Mouse (Mus musculus): ENCODE results near the gene Thsd4.

Thsd4 gene

DNA sequence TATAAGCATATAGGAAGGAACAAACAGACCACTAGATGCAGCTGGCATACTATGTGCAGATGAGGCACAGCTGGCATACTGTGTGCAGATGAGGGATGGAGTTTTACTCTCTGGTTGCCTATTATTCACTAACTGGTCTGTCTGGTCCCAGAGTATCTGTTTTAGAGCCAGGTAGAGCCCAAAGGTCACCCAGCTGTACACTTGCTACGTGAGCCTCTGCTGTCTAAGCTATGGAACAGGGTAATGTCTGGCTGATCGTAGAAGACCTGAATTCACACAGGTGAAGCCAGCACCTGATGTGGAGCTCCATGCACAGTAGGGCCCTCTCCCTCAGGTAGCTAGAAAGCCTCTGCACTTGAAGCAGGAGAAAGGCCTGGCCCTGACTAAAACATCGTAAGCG is 5.5 kb downstream of the Thsd4 start:
- no peak for DNase-seq

DNA sequence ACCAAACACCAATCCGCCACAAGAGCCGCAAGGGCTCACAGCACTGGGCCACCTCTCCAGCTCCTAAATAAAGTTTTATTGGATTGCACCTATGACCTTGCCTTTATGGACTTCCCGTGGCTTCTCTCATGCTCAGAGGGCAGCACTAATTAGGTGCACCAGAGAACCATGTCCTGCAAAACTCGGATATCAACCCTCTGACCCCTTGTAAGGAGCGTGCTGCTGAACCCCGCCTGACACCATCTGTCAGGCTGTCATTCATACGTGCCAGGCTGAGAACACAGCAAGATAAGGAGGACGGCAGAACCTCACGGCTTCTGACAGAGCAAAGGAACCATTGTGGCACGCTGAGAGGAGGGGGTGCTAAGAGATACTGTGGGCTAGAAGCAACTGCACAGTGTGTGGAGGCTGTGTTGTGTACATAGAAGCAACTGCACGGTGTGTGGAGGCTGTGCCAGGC is 8.5 kb downstream of the Thsd4 start:
- peak; percentile 46 for DNase-seq

GRCm38 (mm10) chr9:60510876-60511275 is 11.0 kb downstream of the Thsd4 start:
- no peak for DNase-seq

DNA sequence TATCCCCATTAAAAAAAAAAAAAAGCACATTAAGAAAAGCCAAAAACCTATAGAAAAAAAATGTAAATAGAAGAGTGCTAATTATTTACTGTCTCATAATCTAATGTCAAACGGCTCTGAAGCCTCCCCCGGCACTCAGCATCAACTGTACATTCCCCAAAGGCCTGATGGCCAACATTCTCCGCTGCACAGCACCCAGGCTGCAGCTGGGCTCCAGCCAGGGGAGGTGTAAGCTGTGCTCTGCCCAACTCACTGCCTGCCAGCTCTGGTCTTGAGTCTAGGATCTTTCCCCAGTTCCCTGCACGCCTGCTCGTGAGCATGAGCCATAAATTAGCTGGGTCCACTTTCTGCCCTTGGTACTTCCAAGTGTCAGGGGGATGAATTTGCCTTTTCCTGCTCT is 15.7 kb downstream of the Thsd4 start:
- DNase-seq: no peak

DNA sequence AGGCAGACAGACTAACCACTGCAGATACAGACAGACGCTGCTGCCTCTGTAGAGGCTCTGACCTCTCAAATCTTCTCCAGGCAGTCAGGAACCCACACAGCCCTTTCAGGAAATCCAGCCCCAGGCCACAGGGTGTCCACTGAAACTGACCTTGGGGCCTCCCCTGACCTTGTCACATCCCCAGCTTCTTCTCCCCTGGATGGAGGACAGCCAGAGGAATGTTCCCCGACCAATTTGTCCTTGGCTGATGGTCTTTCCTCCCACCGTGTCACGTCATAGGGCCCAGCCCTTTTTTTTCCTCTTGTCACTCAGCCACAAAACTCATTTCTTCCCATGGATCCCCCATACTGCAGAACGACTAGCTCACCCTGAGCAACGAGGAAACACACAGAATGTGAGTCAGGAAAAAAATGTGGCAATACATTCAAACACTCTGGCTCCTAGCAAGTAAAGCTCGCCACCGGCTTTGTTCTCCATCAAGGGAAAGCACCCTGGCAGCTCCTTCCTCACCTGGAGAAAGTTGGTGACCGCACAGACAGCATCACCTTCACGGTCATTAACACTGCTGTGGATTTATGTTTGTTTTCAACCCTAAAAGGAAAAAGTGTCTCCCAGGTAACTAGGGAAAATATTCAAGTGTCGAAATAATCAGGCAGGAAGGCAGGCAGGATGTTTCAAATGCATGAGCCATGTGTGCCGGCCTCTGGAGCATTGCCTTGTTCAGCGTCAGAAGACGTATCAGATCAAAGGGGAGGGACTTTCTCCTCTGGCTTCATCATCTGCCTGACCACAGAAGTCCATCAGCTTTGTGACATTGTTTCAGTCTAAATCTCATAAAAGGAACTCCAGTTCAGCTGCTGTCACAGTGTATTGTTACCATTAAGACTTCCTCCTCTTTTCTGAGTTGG is 17.2 kb downstream of the Thsd4 start:
- DNase-seq: no peak

DNA sequence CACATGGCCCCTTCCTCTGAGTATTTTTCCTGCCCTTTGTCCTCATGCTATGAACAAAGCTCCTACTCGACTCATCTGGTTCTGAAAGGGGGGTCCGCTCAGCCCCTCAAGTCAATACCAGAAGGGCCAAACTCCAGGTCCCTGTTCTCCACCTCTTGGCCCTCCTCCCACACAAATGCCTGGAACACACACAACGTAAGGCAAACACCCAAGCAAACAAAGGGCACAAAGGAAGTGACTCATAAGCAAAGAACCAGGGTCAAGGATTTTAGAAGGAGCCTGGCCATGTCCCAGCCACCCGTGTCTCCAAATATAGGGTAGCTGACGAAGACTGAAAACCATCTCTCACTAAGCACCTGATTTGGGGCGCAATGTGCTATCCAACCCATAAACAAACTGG is 19.6 kb downstream of the Thsd4 start:
- no peak for DNase-seq

DNA sequence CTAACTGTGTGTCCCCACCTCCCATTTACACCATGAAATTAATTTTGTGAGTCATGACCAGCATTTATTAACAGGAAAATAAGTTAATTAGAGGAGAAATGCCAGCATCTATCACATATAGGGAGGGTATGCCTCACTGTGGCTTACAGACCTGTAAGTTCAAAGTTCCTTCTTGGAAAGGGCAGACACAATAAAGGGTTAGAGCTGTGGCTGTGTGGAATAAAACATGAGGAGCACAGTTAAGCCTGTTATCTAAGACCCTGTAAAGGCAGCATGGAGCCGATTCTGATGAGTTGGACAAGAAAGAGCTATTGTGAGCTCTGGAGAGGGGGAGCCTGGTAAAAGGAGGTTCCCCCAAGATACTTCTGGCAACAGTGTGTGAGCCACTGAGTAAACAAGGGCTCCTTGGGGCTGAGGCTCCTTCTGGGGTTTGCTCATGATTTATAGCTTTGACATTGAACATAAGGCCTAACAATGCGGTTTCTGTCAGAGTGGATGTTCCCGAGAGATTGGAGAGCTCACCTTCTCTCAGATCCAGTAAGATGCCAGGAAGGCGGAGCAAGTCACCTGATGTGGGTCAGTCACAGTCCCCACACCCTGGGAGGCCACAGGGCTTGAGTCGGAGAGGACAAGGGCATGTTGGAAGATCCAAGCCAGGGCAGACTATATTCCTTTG is 20.2 kb downstream of the Thsd4 start:
- DNase-seq: no peak

DNA sequence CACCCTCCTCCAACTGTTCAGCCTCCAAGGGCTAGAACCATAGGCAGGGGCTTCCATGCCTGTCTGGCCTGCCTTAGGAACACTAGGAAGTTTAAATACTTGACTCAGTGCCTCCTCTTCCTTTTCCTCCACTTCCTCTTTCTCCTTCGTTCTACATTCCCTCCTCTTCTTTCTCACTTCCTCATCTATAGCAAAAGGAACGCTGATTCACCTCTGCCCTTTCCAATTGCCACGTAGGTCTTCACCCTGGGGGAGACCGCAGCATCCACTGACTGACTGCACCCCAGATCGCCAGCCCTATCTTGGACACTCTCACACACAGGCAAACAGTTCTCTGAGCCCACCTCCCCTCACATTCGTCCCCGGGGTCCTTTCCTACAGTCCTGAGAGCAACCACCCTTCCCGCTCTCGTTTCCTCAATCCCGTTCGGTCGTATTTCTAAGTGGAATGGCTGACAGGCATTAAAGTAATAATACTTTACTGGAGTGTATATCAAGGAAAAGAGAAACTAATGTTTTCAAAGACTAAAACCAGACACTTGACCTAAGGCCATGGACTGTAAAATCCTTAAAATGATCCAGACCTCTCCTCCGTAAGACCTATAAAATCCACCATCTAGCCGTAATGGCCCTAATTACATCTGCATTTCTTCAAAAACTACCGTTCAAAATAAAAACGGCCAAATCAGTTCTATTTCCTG is 29.4 kb downstream of the Thsd4 start:
- no peak for DNase-seq

DNA sequence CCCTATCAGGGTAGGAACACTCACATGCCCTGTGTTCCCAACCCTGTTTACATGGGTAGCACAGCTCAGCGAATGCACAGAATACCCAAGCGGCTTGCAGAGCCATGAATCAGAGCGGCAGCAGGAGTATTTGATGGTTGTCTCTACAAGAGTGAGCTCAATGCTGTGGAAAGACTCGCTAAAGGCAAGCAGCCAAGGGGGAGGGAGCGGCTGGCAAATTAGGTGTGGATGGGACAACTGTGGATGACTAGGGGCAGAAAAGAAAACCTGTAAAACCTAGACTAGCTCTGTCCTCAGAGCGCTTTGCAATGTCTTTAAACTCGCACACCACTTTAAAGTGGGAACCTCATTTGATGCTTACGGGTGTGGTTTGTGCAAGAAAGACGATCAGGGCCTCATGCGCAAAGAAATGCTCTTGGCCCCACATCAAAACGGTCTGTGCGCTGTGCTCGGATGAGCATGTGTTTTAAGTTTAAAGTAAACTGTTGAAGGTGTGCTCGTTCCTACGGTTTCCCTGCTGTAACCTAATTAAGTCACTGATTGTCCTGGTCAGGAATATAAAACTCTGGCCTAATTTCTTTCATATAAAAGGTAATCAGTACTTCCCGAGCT is 30.3 kb downstream of the Thsd4 start:
- DNase-seq: no peak

DNA sequence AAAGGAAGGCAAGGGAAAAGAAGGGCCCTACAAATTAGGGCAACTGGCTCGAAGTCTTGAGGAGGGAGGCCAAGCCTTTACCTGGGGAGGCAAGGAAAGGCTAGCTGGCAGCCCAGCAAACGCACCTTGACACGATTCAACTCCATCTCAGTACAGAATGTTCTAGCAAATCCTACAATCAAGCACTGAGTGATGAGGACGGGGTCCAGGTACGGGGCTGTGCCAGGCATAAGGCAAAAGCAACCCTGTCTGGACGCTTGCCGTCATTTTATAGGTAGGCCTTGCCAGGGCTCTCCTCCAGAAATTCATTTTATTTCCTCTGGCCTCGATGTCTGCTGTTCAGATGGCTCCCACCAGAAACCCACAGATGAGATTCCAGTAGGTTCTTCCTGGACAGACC is 30.8 kb downstream of the Thsd4 start:
- no peak for DNase-seq

DNA sequence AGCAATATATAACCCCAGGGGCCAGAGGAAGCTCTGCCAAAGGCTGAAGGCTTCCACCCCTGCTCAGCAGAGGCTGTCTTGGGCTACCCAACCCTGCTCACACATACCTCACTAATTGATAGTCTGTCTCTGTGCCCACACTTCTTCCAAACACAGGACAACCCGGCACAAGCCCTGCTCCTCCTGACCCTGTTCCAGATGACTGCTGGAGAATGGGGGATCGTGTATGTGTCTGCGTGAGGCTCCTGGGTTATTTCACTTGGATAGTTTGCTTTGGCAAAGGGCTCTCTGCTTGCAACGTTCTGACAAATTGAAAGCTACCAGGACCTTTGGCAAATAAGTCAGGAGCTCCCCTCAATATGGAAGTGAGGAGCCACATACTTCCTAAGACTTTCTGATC is 33.0 kb downstream of the Thsd4 start:
- DNase-seq: no peak

DNA sequence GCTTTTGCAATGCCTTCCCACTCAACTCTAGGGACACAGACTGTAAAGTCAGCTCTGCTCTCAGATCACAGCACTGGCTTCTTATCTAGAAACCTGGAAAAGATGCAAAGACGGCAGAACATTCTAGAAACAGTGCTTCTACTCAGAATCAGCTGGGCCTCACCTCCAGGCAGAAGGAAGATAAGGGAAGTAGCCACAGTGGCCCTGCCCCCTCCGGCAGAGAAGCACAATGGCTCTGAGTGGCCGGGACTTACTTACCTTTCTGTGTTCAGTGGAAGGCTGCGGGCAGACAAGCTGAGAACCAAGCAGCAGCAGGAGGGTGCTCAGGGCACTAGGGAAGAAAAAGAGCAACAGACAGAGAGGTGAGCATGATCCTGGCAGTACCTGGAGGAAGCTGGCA is 39.7 kb downstream of the Thsd4 start:
- no peak for DNase-seq

- no peak for DNase-seq
These were observed 41.8 kb downstream of the Thsd4 start for GRCm38 (mm10) chr9:60480052-60480451.

GRCm38 (mm10) chr9:60478806-60479205 is 43.0 kb downstream of the Thsd4 start:
- no peak for DNase-seq

DNA sequence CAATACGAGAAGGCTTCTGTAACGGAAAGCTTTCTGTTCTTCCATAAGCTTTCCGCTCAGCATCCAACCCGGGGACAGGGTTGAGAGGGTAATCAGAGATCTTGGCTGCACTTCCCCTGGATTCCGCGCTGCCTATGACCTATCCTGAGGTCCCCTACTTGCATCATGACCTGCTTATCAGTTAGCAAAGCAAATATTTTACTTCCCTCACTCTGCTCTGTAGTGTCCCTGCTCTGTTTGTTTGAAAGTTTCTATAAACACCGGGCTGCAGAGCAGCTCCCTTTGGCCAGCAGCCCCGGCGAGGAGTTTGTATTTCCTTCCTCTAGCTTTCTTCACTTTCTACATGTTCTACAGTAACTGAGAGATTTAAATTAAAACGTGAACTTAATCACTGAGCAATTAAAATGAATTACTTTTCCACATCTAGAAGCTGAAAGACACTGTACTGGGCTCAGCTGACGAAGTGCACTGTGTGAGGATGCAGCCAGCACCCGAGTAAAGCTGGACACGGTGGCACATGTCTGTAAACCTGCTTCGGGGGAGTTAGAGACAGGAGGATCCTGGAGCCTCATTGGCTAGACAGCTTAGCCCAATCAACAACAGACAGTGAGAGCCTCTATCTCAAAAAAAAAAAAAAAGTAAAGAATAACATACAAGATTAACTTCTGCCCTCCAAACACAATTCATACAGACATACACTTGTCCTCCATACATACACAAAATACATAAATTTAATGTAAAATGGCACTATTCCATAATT is 43.7 kb downstream of the Thsd4 start:
- no peak for DNase-seq

DNA sequence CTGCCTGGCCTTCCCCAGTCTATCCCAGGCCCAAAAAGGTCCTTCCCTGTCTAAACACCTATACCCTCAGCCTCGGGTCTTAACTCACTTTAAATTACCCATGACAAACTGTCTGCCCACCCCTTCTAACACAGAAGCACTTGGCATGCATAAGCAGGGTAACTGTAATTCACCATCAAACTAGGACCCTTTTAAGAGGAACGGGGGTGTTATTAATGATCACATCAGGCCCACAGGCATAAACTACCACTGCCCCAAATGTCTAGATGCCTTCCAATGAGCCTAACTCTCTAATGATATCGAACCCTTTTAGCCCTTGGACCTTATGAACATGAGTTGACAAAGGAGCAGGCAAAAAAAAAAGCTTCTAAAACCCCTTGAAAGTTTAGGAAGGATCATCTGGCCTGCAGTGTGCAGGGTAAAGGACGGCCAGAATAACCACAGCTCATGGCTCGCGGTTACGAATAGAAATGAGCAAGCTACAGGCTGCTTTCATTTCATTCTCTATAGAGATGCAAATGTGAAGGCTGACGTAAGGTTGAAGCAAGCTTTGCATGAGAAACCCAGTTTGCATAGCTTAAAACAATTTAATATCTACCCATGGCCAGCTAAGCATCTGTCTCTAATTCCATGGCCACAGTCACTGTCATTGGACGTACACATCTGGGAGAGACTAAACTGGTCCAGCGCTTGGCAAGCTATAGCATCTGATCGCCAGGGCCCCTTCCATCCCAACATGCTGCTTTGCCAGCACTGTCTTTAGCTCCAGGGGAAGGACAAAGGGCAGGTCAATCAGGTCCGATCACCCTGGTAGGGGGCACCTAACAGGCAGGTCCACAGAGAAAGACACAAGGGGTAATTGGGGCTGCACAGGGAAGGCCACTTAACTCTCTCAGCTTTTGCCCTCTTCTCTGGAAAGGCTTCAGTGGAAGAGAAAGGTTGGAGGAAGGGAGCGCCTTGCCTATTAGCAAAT is 61.5 kb downstream of the Thsd4 start:
- no peak for DNase-seq

DNA sequence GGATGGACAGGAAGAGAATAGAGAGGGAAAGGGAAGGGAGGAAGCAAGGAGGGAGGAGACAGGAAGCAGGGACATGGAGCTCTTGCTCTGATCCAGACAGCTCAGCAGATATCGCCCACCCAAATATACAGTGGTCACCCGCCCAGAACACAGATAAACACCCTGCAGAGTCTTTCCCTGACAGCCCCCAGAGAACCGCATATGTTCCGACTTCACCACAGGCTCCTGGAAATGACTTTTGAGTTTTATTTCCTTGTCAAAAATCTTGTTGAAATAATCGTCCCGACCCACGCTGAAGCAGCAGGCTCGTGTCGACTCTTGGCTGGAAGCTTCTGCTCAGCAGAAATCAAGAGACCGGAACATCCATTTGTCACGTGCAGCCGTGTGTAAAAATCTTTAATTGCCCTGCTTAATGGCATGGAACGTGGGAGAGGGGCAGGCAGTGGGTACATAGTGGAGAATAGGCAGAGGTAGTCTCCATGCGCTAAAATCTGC is 63.3 kb downstream of the Thsd4 start:
- peak; percentile 89 for DNase-seq

- peak; percentile 95 for DNase-seq
These were observed 64.3 kb downstream of the Thsd4 start for GRCm38 (mm10) chr9:60457359-60458210.

DNA sequence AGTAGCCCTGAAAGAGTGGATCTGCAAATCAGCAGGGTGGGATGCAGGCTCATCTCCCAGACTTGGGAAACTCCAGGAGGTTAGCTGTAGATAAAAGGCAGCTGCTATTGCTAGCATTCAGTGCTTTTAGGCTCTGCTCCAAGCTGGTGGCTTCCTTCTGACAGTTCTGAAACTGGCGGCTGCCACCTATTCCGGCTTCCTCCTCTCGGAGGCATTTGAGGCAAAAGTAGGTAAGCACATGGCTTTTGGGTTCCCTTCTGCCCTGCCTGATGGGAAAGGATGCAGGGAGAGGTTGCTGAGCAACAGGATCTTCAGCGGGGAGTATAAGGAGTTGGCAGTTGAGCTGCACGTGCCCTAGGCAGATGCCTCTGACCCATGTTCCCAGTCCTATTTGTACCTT is 65.2 kb downstream of the Thsd4 start:
- peak; percentile 65 for DNase-seq

Data from retina, postnatal 1 day (tissue).